Mouse (Mus musculus): Measurements from ENCODE around the gene Pradc1.

DNA sequence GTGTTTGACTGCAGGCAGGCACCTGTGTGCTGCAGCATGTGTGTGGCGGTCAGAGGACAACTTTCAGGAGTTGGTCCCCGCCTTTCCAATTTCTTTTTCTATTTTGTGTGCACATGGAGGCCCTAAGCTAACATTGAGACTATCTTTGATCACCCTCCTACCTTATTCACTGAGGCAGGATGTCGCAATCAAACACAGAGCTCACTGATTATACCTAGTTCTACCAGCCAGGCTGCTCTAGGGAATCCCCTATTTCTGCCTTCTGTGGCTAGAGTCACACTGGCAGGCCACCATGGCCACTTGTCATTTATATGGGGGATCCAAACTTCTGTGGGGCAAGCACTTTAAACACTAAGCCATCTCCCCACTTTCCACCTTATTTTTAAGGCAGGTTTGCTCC lies 37.9 kb upstream of the Pradc1 start:
- no peak for TF ChIP-seq CTCF (IDR thresholded peaks at IDR 0.05; ENCODE audit: low read depth, low read length)
- TF ChIP-seq GATA1 (IDR thresholded peaks at IDR 0.05; ENCODE audit: borderline replicate concordance, low read length), result no peak

Measured in G1E (cell line).